Comparison of ENCODE assay signal across 1 mouse cellular context in the genomic region with DNA sequence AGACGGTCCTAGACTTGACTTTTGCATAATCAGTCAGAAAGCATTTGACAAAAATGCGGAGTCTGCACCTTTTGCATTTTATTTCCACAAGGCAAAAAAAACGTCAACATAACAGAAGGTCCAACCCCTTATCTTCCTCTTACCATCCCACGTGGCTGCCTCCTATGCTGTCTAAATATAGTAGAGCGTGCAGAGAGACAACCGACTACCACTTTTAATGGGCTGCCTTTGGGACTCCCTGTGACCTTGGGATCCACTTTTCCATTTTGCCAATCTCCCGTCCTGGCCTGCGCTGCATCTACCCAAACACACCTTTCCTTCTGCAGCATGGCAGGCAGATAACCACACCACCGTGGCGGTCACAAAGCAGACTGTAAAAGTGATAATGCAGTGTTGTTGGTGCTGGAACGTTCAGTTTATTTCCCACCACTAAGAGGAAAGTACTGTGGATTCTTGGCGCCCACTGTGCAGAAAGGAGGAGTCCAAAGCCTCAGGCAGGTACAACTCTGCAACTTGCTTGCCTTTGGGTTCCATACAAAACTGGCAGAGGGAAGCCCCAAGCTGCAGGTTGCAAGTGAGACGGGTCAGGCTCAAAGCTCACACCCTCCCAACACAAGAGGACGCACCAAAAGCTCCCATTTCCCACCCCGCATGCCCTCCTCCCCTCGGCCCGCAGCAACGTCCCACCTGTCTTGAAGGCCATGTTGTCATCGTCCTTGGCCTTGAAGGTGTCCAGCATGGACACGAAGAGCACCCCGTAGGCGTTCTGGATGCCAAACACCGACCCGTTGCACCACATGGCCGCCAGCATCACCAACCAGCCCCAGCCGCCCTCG.
TF ChIP-seq lines count a peak whose summit lies in the region.

No protein-coding gene starts in this region.

TF ChIP-seq in CH12.LX, 34 proteins besides CTCF, POLR2A, EP300 and RAD21 (continued from another document):
- TF ChIP-seq CHD1 (IDR thresholded peaks at IDR 0.05; ENCODE audit: low read depth, low read length) (no peak), RCOR1 (conservative IDR thresholded peaks at IDR 0.05; ENCODE audit: low read depth, low read length) (no peak), MAX (IDR thresholded peaks at IDR 0.05; ENCODE audit: low read length) (no peak; the same call in 1 of the 2 replicates), JUND (conservative IDR thresholded peaks at IDR 0.05; ENCODE audit: low read depth, low read length) (no peak), KAT2A (IDR thresholded peaks at IDR 0.05; ENCODE audit: insufficient replicate concordance, low read length) (no peak), UBTF (IDR thresholded peaks at IDR 0.05; ENCODE audit: low read depth, low read length) (no peak), ZMIZ1 (IDR thresholded peaks at IDR 0.05; ENCODE audit: low read depth, low read length) (no peak), GABPA (IDR thresholded peaks at IDR 0.05; ENCODE audit: insufficient replicate concordance, low read depth, low read length) (no peak), ELF1 (IDR thresholded peaks at IDR 0.05; ENCODE audit: low read depth, low read length) (no peak), MAZ (IDR thresholded peaks at IDR 0.05; ENCODE audit: low read depth, low read length) (no peak), MXI1 (IDR thresholded peaks at IDR 0.05; ENCODE audit: low read depth, low read length) (peak; percentile 79)
